8 mouse cellular contexts compared by ENCODE assay signal in genomic region chr2:119236682-119237209, GRCm38 (mm10). TPM values are rescaled to one million over a fixed set of nuclear protein-coding genes. Genes with fewer than 3 reads are reported as not detected.
DNase-seq lines count a peak whose midpoint lies in the region; ATAC-seq and TF ChIP-seq lines count a peak whose summit lies in the region.

No protein-coding gene starts in this region.

- peak overlapping the region; percentile 79 for H3K4me2 ChIP-seq in embryonic facial prominence, embryonic 13.5 days
- H3K4me2 ChIP-seq in intestine, embryonic 15.5 days (replicated peaks), result peak overlapping the region; percentile 82
- peak overlapping the region; percentile 54 for H3K4me2 ChIP-seq in neural tube, embryonic 14.5 days (ENCODE audit: low read depth, low read length)

- DNase-seq in lung, adult 2 months, result no peak
- DNase-seq in lung, postnatal 10 days, result no peak
- DNase-seq in frontal cortex, postnatal 36 days (ENCODE audit: low spot score in 2 of 2), result no peak
- DNase-seq in gastrocnemius, adult 18-20 months (ENCODE audit: low spot score), result no peak
- no peak for DNase-seq in cerebellum, postnatal 25 days

- no peaks in the 10 kb centered on the region for H3K4me1 ChIP-seq in lung, adult 2 months (ENCODE audit: control insufficient read depth, insufficient read depth, low read length)
- H3K4me1 ChIP-seq in embryonic facial prominence, embryonic 13.5 days, result peaks cover 13% of the 10 kb centered on the region
- H3K4me1 ChIP-seq in intestine, embryonic 15.5 days (replicated peaks), result peaks cover 15% of the 10 kb centered on the region
- H3K4me1 ChIP-seq in neural tube, embryonic 14.5 days (ENCODE audit: control insufficient read depth, insufficient read depth, low read length), result 0 out of 2 replicates have a peak, but pooled peaks cover 5% of the 10 kb centered on the region

- TF ChIP-seq POLR2A in lung, adult 2 months (IDR thresholded peaks at IDR 0.05; ENCODE audit: borderline replicate concordance, extremely low read depth, low read depth, low read length), result no peak

- H3K4me3 ChIP-seq in lung, adult 2 months (replicated peaks; ENCODE audit: extremely low read depth, low read depth, low read length), result peak overlapping the region; percentile 45
- H3K4me3 ChIP-seq in embryonic facial prominence, embryonic 13.5 days, result peak overlapping the region; percentile 52
- H3K4me3 ChIP-seq in intestine, embryonic 15.5 days (replicated peaks), result peak overlapping the region; percentile 51
- H3K4me3 ChIP-seq in neural tube, embryonic 14.5 days (ENCODE audit: low read depth, low read length), result peak overlapping the region; percentile 34

- no peak overlapping the region for H3K27ac ChIP-seq in embryonic facial prominence, embryonic 13.5 days
- peak overlapping the region; percentile 90 for H3K27ac ChIP-seq in intestine, embryonic 15.5 days
- no peak overlapping the region for H3K27ac ChIP-seq in neural tube, embryonic 14.5 days (ENCODE audit: low read depth, low read length)

- peaks cover 64% of the 10 kb centered on the region for H3K27me3 ChIP-seq in embryonic facial prominence, embryonic 13.5 days
- H3K27me3 ChIP-seq in intestine, embryonic 15.5 days (replicated peaks), result peaks cover 35% of the 10 kb centered on the region
- peaks cover 45% of the 10 kb centered on the region for H3K27me3 ChIP-seq in neural tube, embryonic 14.5 days (ENCODE audit: control insufficient read depth, insufficient read depth, low read length)

- H3K36me3 ChIP-seq in embryonic facial prominence, embryonic 13.5 days, result no peaks in the 10 kb centered on the region
- H3K36me3 ChIP-seq in intestine, embryonic 15.5 days, result no peaks in the 10 kb centered on the region
- no peaks in the 10 kb centered on the region for H3K36me3 ChIP-seq in neural tube, embryonic 14.5 days (ENCODE audit: control insufficient read depth, insufficient read depth, low read length)

- H3K9ac ChIP-seq in embryonic facial prominence, embryonic 13.5 days, result peak overlapping the region; percentile 68
- peak overlapping the region; percentile 74 for H3K9ac ChIP-seq in intestine, embryonic 15.5 days
- H3K9ac ChIP-seq in neural tube, embryonic 14.5 days (replicated peaks; ENCODE audit: low read depth, low read length), result no peak overlapping the region

- ATAC-seq in embryonic facial prominence, embryonic 13.5 days (ENCODE audit: insufficient number of reproducible peaks, insufficient read depth, low FRiP score, low TSS enrichment, low read depth), result 0 out of 2 replicates have a peak, but pooled peaks have one; percentile 28
- ATAC-seq in intestine, embryonic 15.5 days, result peak; percentile 42
- no peak for ATAC-seq in neural tube, embryonic 14.5 days (ENCODE audit: low read depth)

- no peaks in the 10 kb centered on the region for H3K9me3 ChIP-seq in embryonic facial prominence, embryonic 13.5 days
- no peaks in the 10 kb centered on the region for H3K9me3 ChIP-seq in intestine, embryonic 15.5 days
- H3K9me3 ChIP-seq in neural tube, embryonic 14.5 days (ENCODE audit: control insufficient read depth, low read length), result no peaks in the 10 kb centered on the region

- 15% methylated on average over 25 of the region's 25 CpGs for WGBS in lung, adult 2 months
- 5% methylated on average over 25 of the region's 25 CpGs for WGBS in embryonic facial prominence, embryonic 13.5 days
- 5% methylated on average over 25 of the region's 25 CpGs for WGBS in intestine, embryonic 15.5 days
- WGBS in neural tube, embryonic 14.5 days, result 5% methylated on average over 25 of the region's 25 CpGs

- TF ChIP-seq CTCF in lung, adult 2 months (IDR thresholded peaks at IDR 0.05; ENCODE audit: insufficient read depth, low read length), result no peak

RNA-seq across cellular contexts. Expression of gene Spint1, which starts 0.4 kb away (rescaled TPM):
- 47.7 and 51.0 TPM in 2 replicates for polyA plus RNA-seq in lung, adult 2 months (2012; rRNA removed)
- polyA plus RNA-seq in embryonic facial prominence, embryonic 13.5 days (2015; fragmentation: Nextera tagmentation; extraction: Ambion mirVana), result 15.3 and 15.4 TPM in 2 replicates
- polyA plus RNA-seq in intestine, embryonic 15.5 days (2015; fragmentation: Nextera tagmentation; extraction: Ambion mirVana), result 96.1 and 108 TPM in 2 replicates
- 0.61 and 0.68 TPM in 2 replicates for polyA plus RNA-seq in neural tube, embryonic 14.5 days (2014; fragmentation: Nextera tagmentation; extraction: Ambion mirVana)
- not detected for total RNA-seq in gastrocnemius, adult 18-20 months (2021)

RNA-seq across cellular contexts. Expression of gene Ppp1r14d, which starts 7.0 kb away (rescaled TPM):
- 1.1 and 1.9 TPM in 2 replicates for polyA plus RNA-seq in lung, adult 2 months (2012; rRNA removed)
- 0.28 and 0.47 TPM in 2 replicates for polyA plus RNA-seq in embryonic facial prominence, embryonic 13.5 days (2015; fragmentation: Nextera tagmentation; extraction: Ambion mirVana)
- 15.2 and 18.1 TPM in 2 replicates for polyA plus RNA-seq in intestine, embryonic 15.5 days (2015; fragmentation: Nextera tagmentation; extraction: Ambion mirVana)
- not detected in 2 replicates for polyA plus RNA-seq in neural tube, embryonic 14.5 days (2014; fragmentation: Nextera tagmentation; extraction: Ambion mirVana)
- total RNA-seq in gastrocnemius, adult 18-20 months (2021), result not detected

RNA-seq across cellular contexts. Expression of gene Dnajc17, which starts 28.2 kb away (rescaled TPM):
- polyA plus RNA-seq in lung, adult 2 months (2012; rRNA removed), result 2.7 and 4.1 TPM in 2 replicates
- 25.3 and 31.1 TPM in 2 replicates for polyA plus RNA-seq in embryonic facial prominence, embryonic 13.5 days (2015; fragmentation: Nextera tagmentation; extraction: Ambion mirVana)
- 15.9 and 18.5 TPM in 2 replicates for polyA plus RNA-seq in intestine, embryonic 15.5 days (2015; fragmentation: Nextera tagmentation; extraction: Ambion mirVana)
- polyA plus RNA-seq in neural tube, embryonic 14.5 days (2014; fragmentation: Nextera tagmentation; extraction: Ambion mirVana), result 22.5 and 24.0 TPM in 2 replicates
- 1 to 10 TPM; 7.9 to 9.1 TPM for total RNA-seq in gastrocnemius, adult 18-20 months (2021)

RNA-seq across cellular contexts. Expression of gene Zfyve19, which starts 28.3 kb away (rescaled TPM):
- 29.8 and 36.1 TPM in 2 replicates for polyA plus RNA-seq in lung, adult 2 months (2012; rRNA removed)
- polyA plus RNA-seq in embryonic facial prominence, embryonic 13.5 days (2015; fragmentation: Nextera tagmentation; extraction: Ambion mirVana), result 51.3 and 60.6 TPM in 2 replicates
- polyA plus RNA-seq in intestine, embryonic 15.5 days (2015; fragmentation: Nextera tagmentation; extraction: Ambion mirVana), result 59.3 and 64.9 TPM in 2 replicates
- polyA plus RNA-seq in neural tube, embryonic 14.5 days (2014; fragmentation: Nextera tagmentation; extraction: Ambion mirVana), result 57.9 and 62.4 TPM in 2 replicates
- total RNA-seq in gastrocnemius, adult 18-20 months (2021), result 10 to 100 TPM; 13.8 to 14.4 TPM

RNA-seq across cellular contexts. Expression of gene Rhov, which starts 34.3 kb away (rescaled TPM):
- 1.6 and 3.0 TPM in 2 replicates for polyA plus RNA-seq in lung, adult 2 months (2012; rRNA removed)
- polyA plus RNA-seq in embryonic facial prominence, embryonic 13.5 days (2015; fragmentation: Nextera tagmentation; extraction: Ambion mirVana), result 16.7 and 17.9 TPM in 2 replicates
- 5.2 and 7.1 TPM in 2 replicates for polyA plus RNA-seq in intestine, embryonic 15.5 days (2015; fragmentation: Nextera tagmentation; extraction: Ambion mirVana)
- polyA plus RNA-seq in neural tube, embryonic 14.5 days (2014; fragmentation: Nextera tagmentation; extraction: Ambion mirVana), result 24.6 and 31.9 TPM in 2 replicates
- not detected for total RNA-seq in gastrocnemius, adult 18-20 months (2021)
